Mouse (Mus musculus) right cerebral cortex, adult 2 months (tissue): ENCODE results near the gene Ncoa4.

Experiments
- DNase-seq, 2 experiments: peaks; one replicate each; pipeline ENCODE4 v3.0.0; 2021 to 2022; ENCODE audit warnings: low spot score in 2 of 2

The Ncoa4 gene

GRCm38 (mm10) chr14:32201354-32201753 lies 41.7 kb downstream of the Ncoa4 start:
- DNase-seq = no peak

GRCm38 (mm10) chr14:32201791-32202451 lies 42.3 kb downstream of the Ncoa4 start, which contains the start of the genes Timm23 and Parg:
Gene Timm23, minus strand, starts transcription at chr14:32201898.
Gene Parg, plus strand, starts transcription at chr14:32201949.
- peak; percentile 90 for DNase-seq

GRCm38 (mm10) chr14:32226601-32227000 lies 66.9 kb downstream of the Ncoa4 start:
- DNase-seq = no peak

GRCm38 (mm10) chr14:32228996-32229395 lies 69.3 kb downstream of the Ncoa4 start:
- DNase-seq = peak; percentile 73 to 76
